Comparison of ENCODE assay signal across 9 mouse cellular contexts in genomic region chr19:10402771-10403494, GRCm38 (mm10). TPM values are rescaled to one million over a fixed set of nuclear protein-coding genes. Genes with fewer than 3 reads are reported as not detected.
A peak's percentile ranks its signal among the peaks of the same experiment; 100 is the strongest.
DNase-seq lines count a peak whose midpoint lies in the region; ATAC-seq and TF ChIP-seq lines count a peak whose summit lies in the region.
"Had no signal": no experiment of that assay in that cellular context is flagged by ENCODE, and none has a peak within 500 bp of the region (broad histone marks: within the 10 kb centered on the region; RNA-seq: fewer than 3 reads in every experiment).

No protein-coding gene starts in this region.

- no peak overlapping the region for H3K27ac ChIP-seq in bone marrow, adult 2 months (ENCODE audit: control insufficient read depth, insufficient read depth, low read depth, low read length, poor library complexity)
- H3K27ac ChIP-seq in embryonic fibroblast, embryonic 13.5 days (ENCODE audit: insufficient read depth, low read length) = no peak overlapping the region
- H3K27ac ChIP-seq in kidney, postnatal 0 days = no peak overlapping the region
- H3K27ac ChIP-seq in forebrain, embryonic 14.5 days (ENCODE audit: low read depth, low read length) = no peak overlapping the region
- H3K27ac ChIP-seq: hindbrain, embryonic 15.5 days had no signal

- ATAC-seq in kidney, postnatal 0 days (replicated peaks; ENCODE audit: low FRiP score, low read depth) = peak; percentile 68; the same call in 1 of the 2 replicates
- ATAC-seq in forebrain, embryonic 14.5 days = no peak

- H3K36me3 ChIP-seq in kidney, postnatal 0 days (ENCODE audit: insufficient read depth, low read length) = no peaks in the 10 kb centered on the region
- H3K36me3 ChIP-seq in splenic B cell, adult 2 months (ENCODE audit: control insufficient read depth, insufficient read depth, low read length, poor library complexity, severe bottlenecking) = no peaks in the 10 kb centered on the region
- H3K36me3 ChIP-seq in forebrain, embryonic 14.5 days (ENCODE audit: control insufficient read depth, insufficient read depth, low read length) = no peaks in the 10 kb centered on the region
- H3K36me3 ChIP-seq: hindbrain, embryonic 15.5 days had no signal

- no peak overlapping the region for H3K4me2 ChIP-seq in kidney, postnatal 0 days (ENCODE audit: low read length)
- no peak overlapping the region for H3K4me2 ChIP-seq in forebrain, embryonic 14.5 days (ENCODE audit: low read length)
- H3K4me2 ChIP-seq: hindbrain, embryonic 15.5 days had no signal

- TF ChIP-seq POLR2A in bone marrow, adult 2 months (IDR thresholded peaks at IDR 0.05; ENCODE audit: borderline replicate concordance, control insufficient read depth, low read depth, low read length) = no peak
- TF ChIP-seq POLR2A in embryonic fibroblast, embryonic 13.5 days (IDR thresholded peaks at IDR 0.05; ENCODE audit: low read depth, low read length) = no peak
- TF ChIP-seq POLR2A in lung, adult 2 months (IDR thresholded peaks at IDR 0.05; ENCODE audit: borderline replicate concordance, extremely low read depth, low read depth, low read length) = no peak

- no peaks in the 10 kb centered on the region for H3K27me3 ChIP-seq in kidney, postnatal 0 days (ENCODE audit: insufficient read depth, low read length)
- H3K27me3 ChIP-seq in splenic B cell, adult 2 months (ENCODE audit: control insufficient read depth, insufficient read depth, low read length, poor library complexity, severe bottlenecking) = no peaks in the 10 kb centered on the region
- H3K27me3 ChIP-seq in forebrain, embryonic 14.5 days (replicated peaks; ENCODE audit: control insufficient read depth, insufficient read depth, low read length) = no peaks in the 10 kb centered on the region
- H3K27me3 ChIP-seq: hindbrain, embryonic 15.5 days had no signal

- peak; percentile 38; the same call in 1 of the 2 replicates for TF ChIP-seq CTCF in bone marrow, adult 2 months (IDR thresholded peaks at IDR 0.05; ENCODE audit: control insufficient read depth, insufficient read depth, low read length)
- peak; percentile 16; the same call in 1 of the 2 replicates for TF ChIP-seq CTCF in embryonic fibroblast, embryonic 13.5 days (IDR thresholded peaks at IDR 0.05; ENCODE audit: borderline replicate concordance, insufficient read depth, low read length)
- TF ChIP-seq CTCF in kidney, postnatal 0 days (IDR thresholded peaks at IDR 0.05; ENCODE audit: low read depth) = peak; percentile 62
- peak; percentile 27; the same call in 1 of the 2 replicates for TF ChIP-seq CTCF in lung, adult 2 months (IDR thresholded peaks at IDR 0.05; ENCODE audit: insufficient read depth, low read length)

- no peaks in the 10 kb centered on the region for H3K4me1 ChIP-seq in bone marrow, adult 2 months (ENCODE audit: control insufficient read depth, insufficient read depth, low read length)
- H3K4me1 ChIP-seq in embryonic fibroblast, embryonic 13.5 days (ENCODE audit: control insufficient read depth, insufficient read depth, low read length) = no peaks in the 10 kb centered on the region
- H3K4me1 ChIP-seq in kidney, postnatal 0 days (replicated peaks; ENCODE audit: insufficient read depth, low read length) = no peaks in the 10 kb centered on the region
- no peaks in the 10 kb centered on the region for H3K4me1 ChIP-seq in lung, adult 2 months (ENCODE audit: control insufficient read depth, insufficient read depth, low read length)
- H3K4me1 ChIP-seq in forebrain, embryonic 14.5 days (ENCODE audit: control insufficient read depth, insufficient read depth, low read length) = peaks cover 9% of the 10 kb centered on the region; the same call in 1 of the 2 replicates

- H3K9ac ChIP-seq in kidney, postnatal 0 days (ENCODE audit: low read depth, low read length) = no peak overlapping the region
- H3K9ac ChIP-seq in forebrain, embryonic 14.5 days (ENCODE audit: low read length) = no peak overlapping the region
- H3K9ac ChIP-seq: hindbrain, embryonic 15.5 days had no signal

- 28% methylated on average over 16 of the region's 16 CpGs for WGBS in bone marrow, adult 2 months
- WGBS in kidney, postnatal 0 days = 21% methylated on average over 16 of the region's 16 CpGs
- WGBS in lung, adult 2 months = 16% methylated on average over 16 of the region's 16 CpGs
- WGBS in forebrain, embryonic 14.5 days = 34% methylated on average over 16 of the region's 16 CpGs

- no peaks in the 10 kb centered on the region for H3K9me3 ChIP-seq in kidney, postnatal 0 days (replicated peaks; ENCODE audit: low read length)
- H3K9me3 ChIP-seq in forebrain, embryonic 14.5 days (replicated peaks; ENCODE audit: control insufficient read depth, low read length) = no peaks in the 10 kb centered on the region
- H3K9me3 ChIP-seq: hindbrain, embryonic 15.5 days had no signal

- peak; percentile 15 to 38 for DNase-seq in urinary bladder, adult 18-20 months (ENCODE audit: low spot score in 2 of 2)
- DNase-seq in urinary bladder, postnatal 10 days (ENCODE audit: low spot score) = no peak
- peak; percentile 94 for DNase-seq in kidney, postnatal 0 days (ENCODE audit: low spot score)
- DNase-seq in lung, adult 2 months = peak; percentile 34
- DNase-seq in splenic B cell, adult 2 months (ENCODE audit: low read depth, low spot score) = peak; percentile 48
- DNase-seq in forebrain, embryonic 14.5 days (ENCODE audit: low spot score) = no peak

- H3K4me3 ChIP-seq in bone marrow, adult 2 months (replicated peaks; ENCODE audit: control insufficient read depth, low read depth, low read length) = no peak overlapping the region
- H3K4me3 ChIP-seq in embryonic fibroblast, embryonic 13.5 days (ENCODE audit: insufficient read depth, low read length) = no peak overlapping the region
- H3K4me3 ChIP-seq in kidney, postnatal 0 days (replicated peaks; ENCODE audit: low read depth, low read length) = no peak overlapping the region
- H3K4me3 ChIP-seq in lung, adult 2 months (replicated peaks; ENCODE audit: extremely low read depth, low read depth, low read length) = no peak overlapping the region
- H3K4me3 ChIP-seq in forebrain, embryonic 14.5 days (ENCODE audit: low read depth, low read length) = no peak overlapping the region
- H3K4me3 ChIP-seq: hindbrain, embryonic 15.5 days had no signal

RNA-seq across cellular contexts. Expression of gene Syt7, which starts 14.0 kb away (rescaled TPM):
- polyA plus RNA-seq in bone marrow, adult 2 months (2011; ENCODE audit: insufficient read depth, insufficient read length, low replicate concordance, missing spikeins) = 0.37 and 1.9 TPM in 2 replicates
- 0.35 and 0.38 TPM in 2 replicates for polyA plus RNA-seq in embryonic fibroblast, embryonic 13.5 days (2011; ENCODE audit: insufficient read length, low read depth, missing spikeins)
- 1.2 and 1.7 TPM in 2 replicates for polyA plus RNA-seq in kidney, postnatal 0 days (2015; fragmentation: Nextera tagmentation; extraction: Ambion mirVana)
- 10.9 and 11.7 TPM in 2 replicates for polyA plus RNA-seq in lung, adult 2 months (2012; rRNA removed)
- 5.8 and 6.1 TPM in 2 replicates for polyA plus RNA-seq in forebrain, embryonic 14.5 days (2014; fragmentation: Nextera tagmentation; extraction: Ambion mirVana)

RNA-seq across cellular contexts. Expression of gene Lrrc10b, which starts 54.3 kb away (rescaled TPM):
- polyA plus RNA-seq in bone marrow, adult 2 months (2011; ENCODE audit: insufficient read depth, insufficient read length, low replicate concordance, missing spikeins) = not detected in 2 replicates
- not detected in 2 replicates for polyA plus RNA-seq in embryonic fibroblast, embryonic 13.5 days (2011; ENCODE audit: insufficient read length, low read depth, missing spikeins)
- polyA plus RNA-seq in kidney, postnatal 0 days (2015; fragmentation: Nextera tagmentation; extraction: Ambion mirVana) = 0.80 and 0.84 TPM in 2 replicates
- polyA plus RNA-seq in lung, adult 2 months (2012; rRNA removed) = 20.6 and 25.6 TPM in 2 replicates
- 0.49 and 0.76 TPM in 2 replicates for polyA plus RNA-seq in forebrain, embryonic 14.5 days (2014; fragmentation: Nextera tagmentation; extraction: Ambion mirVana)

Comparison
In these comparisons a context has a peak if more than half of its experiments do, and no peak if none do; other contexts are left out.
1. DNase-seq: peak in urinary bladder, adult 18-20 months (2 of 2), kidney, postnatal 0 days (single experiment), lung, adult 2 months (single experiment) and splenic B cell, adult 2 months (single experiment); none in urinary bladder, postnatal 10 days (single experiment) and forebrain, embryonic 14.5 days (single experiment).
2. RNA of gene Lrrc10b, which starts 54.3 kb away (polyA plus RNA-seq): 20.6 to 25.6 TPM in lung, adult 2 months; 0.80 to 0.84 TPM in kidney, postnatal 0 days, 0.49 to 0.76 TPM in forebrain, embryonic 14.5 days, not detected in embryonic fibroblast, embryonic 13.5 days and not detected in bone marrow, adult 2 months; every median in the first group is over 10 times any median in the second.
3. Peak in every context shown above with its lines, with median percentiles within 50 percentile points of each other: CTCF ChIP-seq.